Comparison of ENCODE assay signal across 36 mouse cellular contexts in the genomic region with DNA sequence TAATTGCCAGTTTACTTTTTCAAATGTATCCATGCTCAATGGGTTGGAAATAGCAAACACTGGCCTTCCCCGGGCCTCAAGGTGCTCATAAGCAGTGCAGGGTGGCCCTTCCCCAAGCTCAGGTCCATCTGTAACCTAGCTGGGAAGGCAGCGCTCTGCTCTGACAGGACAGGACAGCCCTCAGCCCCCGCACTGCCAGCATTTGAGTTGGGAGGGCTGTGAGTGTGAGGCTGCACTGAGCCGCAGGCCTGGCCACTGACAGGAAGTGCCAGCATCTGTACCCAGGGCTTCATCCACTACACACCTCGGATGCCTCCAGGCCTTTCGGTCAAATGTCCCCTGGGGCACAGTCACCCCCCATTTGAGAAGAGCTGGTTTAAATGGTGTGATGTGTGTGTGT. TPM values are rescaled to one million over a fixed set of nuclear protein-coding genes. Genes with fewer than 3 reads are reported as not detected.
"Had no signal": no experiment of that assay in that cellular context is flagged by ENCODE, and none has a peak within 500 bp of the region (broad histone marks: within the 10 kb centered on the region; RNA-seq: fewer than 3 reads in every experiment).

No protein-coding gene starts in this region.

- ATAC-seq: hindbrain, embryonic 16.5 days; hindbrain, postnatal 0 days; inflammation-experienced regulatory T-cells, adult 6 months; intestine, embryonic 15.5 days; intestine, embryonic 16.5 days; intestine, postnatal 0 days had no signal

- H3K27me3 ChIP-seq: heart, embryonic 15.5 days; hindbrain, embryonic 12.5 days; hindbrain, embryonic 13.5 days; hindbrain, embryonic 15.5 days; kidney, embryonic 15.5 days had no signal

- H3K36me3 ChIP-seq: heart, embryonic 10.5 days; heart, embryonic 12.5 days; heart, embryonic 13.5 days; heart, embryonic 15.5 days; hindbrain, embryonic 10.5 days; hindbrain, embryonic 12.5 days; hindbrain, embryonic 13.5 days; hindbrain, embryonic 15.5 days; intestine, embryonic 15.5 days; kidney, embryonic 15.5 days had no signal

- H3K4me3 ChIP-seq: heart, embryonic 10.5 days; heart, embryonic 12.5 days; heart, embryonic 13.5 days; heart, embryonic 15.5 days; hindbrain, embryonic 10.5 days; hindbrain, embryonic 12.5 days; hindbrain, embryonic 13.5 days; hindbrain, embryonic 15.5 days; intestine, embryonic 15.5 days; kidney, embryonic 15.5 days; layer of hippocampus, adult 2 months had no signal

- H3K4me1 ChIP-seq: heart, embryonic 10.5 days; heart, embryonic 12.5 days; heart, embryonic 13.5 days; heart, embryonic 15.5 days; hindbrain, embryonic 12.5 days; intestine, embryonic 15.5 days; kidney, embryonic 15.5 days had no signal

- H3K27ac ChIP-seq: heart, embryonic 10.5 days; heart, embryonic 13.5 days; heart, embryonic 15.5 days; hindbrain, embryonic 10.5 days; hindbrain, embryonic 12.5 days; hindbrain, embryonic 13.5 days; hindbrain, embryonic 14.5 days; hindbrain, embryonic 15.5 days; hindbrain, postnatal 0 days; intestine, embryonic 15.5 days; kidney, embryonic 15.5 days; kidney, postnatal 0 days; layer of hippocampus, adult 2 months had no signal

- H3K9ac ChIP-seq: heart, embryonic 12.5 days; heart, embryonic 13.5 days; heart, embryonic 15.5 days; hindbrain, embryonic 12.5 days; hindbrain, embryonic 13.5 days; hindbrain, embryonic 14.5 days; hindbrain, embryonic 15.5 days; intestine, embryonic 15.5 days; kidney, embryonic 15.5 days had no signal

- H3K4me2 ChIP-seq: heart, embryonic 11.5 days; heart, embryonic 12.5 days; heart, embryonic 13.5 days; heart, embryonic 15.5 days; hindbrain, embryonic 12.5 days; hindbrain, embryonic 13.5 days; hindbrain, embryonic 14.5 days; hindbrain, embryonic 15.5 days; intestine, embryonic 15.5 days; kidney, embryonic 15.5 days had no signal

- H3K9me3 ChIP-seq: heart, embryonic 10.5 days; heart, embryonic 13.5 days; heart, embryonic 15.5 days; hindbrain, embryonic 13.5 days; hindbrain, embryonic 15.5 days; intestine, embryonic 15.5 days; kidney, embryonic 15.5 days had no signal

- DNase-seq: heart, postnatal 10 days; heart, postnatal 14 days; heart, postnatal 36 days; heart, postnatal 4 days; kidney, adult 11 months; kidney, adult 18-20 months; kidney, adult 2 months; kidney, adult 8-10 months; kidney, adult 9 months; kidney, postnatal 10 days; kidney, postnatal 14 days; kidney, postnatal 25 days; kidney, postnatal 36 days; kidney, postnatal 4 days; layer of hippocampus, adult 9-11 months; layer of hippocampus, postnatal 36 days had no signal

RNA-seq across cellular contexts. Expression of gene Grip2, which starts 11.1 kb away (rescaled TPM):
- total RNA-seq: hematopoietic stem cell, adult 5-6 weeks had no signal
